13 mouse cellular contexts compared by ENCODE assay signal in genomic region chr1:62696312-62696982, GRCm38 (mm10). TPM values are rescaled to one million over a fixed set of nuclear protein-coding genes. Genes with fewer than 3 reads are reported as not detected.
DNase-seq lines count a peak whose midpoint lies in the region; ATAC-seq lines count a peak whose summit lies in the region.
"Had no signal": no experiment of that assay in that cellular context is flagged by ENCODE, and none has a peak within 500 bp of the region (broad histone marks: within the 10 kb centered on the region; RNA-seq: fewer than 3 reads in every experiment).

No protein-coding gene starts in this region.

- H3K4me3 ChIP-seq in heart, embryonic 11.5 days (ENCODE audit: low read depth, low read length) = no peak overlapping the region
- H3K4me3 ChIP-seq in lung, embryonic 15.5 days = no peak overlapping the region
- H3K4me3 ChIP-seq in hindbrain, embryonic 14.5 days (replicated peaks; ENCODE audit: low read length) = no peak overlapping the region
- H3K4me3 ChIP-seq in midbrain, embryonic 14.5 days (replicated peaks; ENCODE audit: low read depth, low read length) = no peak overlapping the region
- H3K4me3 ChIP-seq: erythroblast, embryonic 14.5 days; megakaryocyte, embryonic 14.5 days had no signal

- no peaks in the 10 kb centered on the region for H3K36me3 ChIP-seq in heart, embryonic 11.5 days (ENCODE audit: control insufficient read depth, insufficient read depth, low read length)
- no peaks in the 10 kb centered on the region for H3K36me3 ChIP-seq in lung, embryonic 15.5 days
- H3K36me3 ChIP-seq in hindbrain, embryonic 14.5 days (replicated peaks; ENCODE audit: control insufficient read depth, insufficient read depth) = no peaks in the 10 kb centered on the region
- no peaks in the 10 kb centered on the region for H3K36me3 ChIP-seq in midbrain, embryonic 14.5 days (ENCODE audit: control insufficient read depth, insufficient read depth, low read length)

- H3K9me3 ChIP-seq in heart, embryonic 11.5 days (replicated peaks; ENCODE audit: control insufficient read depth, low read length) = no peaks in the 10 kb centered on the region
- no peaks in the 10 kb centered on the region for H3K9me3 ChIP-seq in lung, embryonic 15.5 days
- H3K9me3 ChIP-seq in hindbrain, embryonic 14.5 days (ENCODE audit: control insufficient read depth, low read length) = no peaks in the 10 kb centered on the region
- no peaks in the 10 kb centered on the region for H3K9me3 ChIP-seq in midbrain, embryonic 14.5 days (ENCODE audit: control insufficient read depth, low read length)
- H3K9me3 ChIP-seq: megakaryocyte, embryonic 14.5 days had no signal

- ATAC-seq in heart, embryonic 11.5 days (replicated peaks; ENCODE audit: insufficient number of reproducible peaks, low FRiP score, low TSS enrichment) = no peak
- no peak for ATAC-seq in lung, embryonic 15.5 days (ENCODE audit: borderline replicate concordance, extremely low read depth, low FRiP score, low TSS enrichment)
- ATAC-seq in hindbrain, embryonic 14.5 days (ENCODE audit: low FRiP score) = peak; percentile 57; the same call in 1 of the 2 replicates
- ATAC-seq in midbrain, embryonic 14.5 days (ENCODE audit: low FRiP score, low TSS enrichment) = peak; percentile 37; the same call in 1 of the 2 replicates

- peaks cover 3% of the 10 kb centered on the region; the same call in 1 of the 2 replicates for H3K4me1 ChIP-seq in heart, embryonic 11.5 days (ENCODE audit: control insufficient read depth, insufficient read depth, low read length)
- H3K4me1 ChIP-seq in lung, embryonic 15.5 days = peaks cover 11% of the 10 kb centered on the region
- H3K4me1 ChIP-seq in hindbrain, embryonic 14.5 days (replicated peaks; ENCODE audit: control insufficient read depth, insufficient read depth, low read length) = no peaks in the 10 kb centered on the region; the same call in 1 of the 2 replicates
- peaks cover 7% of the 10 kb centered on the region; the same call in 1 of the 2 replicates for H3K4me1 ChIP-seq in midbrain, embryonic 14.5 days (ENCODE audit: control insufficient read depth, insufficient read depth, low read length)

- DNase-seq in heart, adult 18-20 months = no peak
- no peak for DNase-seq in lung, postnatal 4 days
- DNase-seq in hindbrain, embryonic 14.5 days (ENCODE audit: low spot score) = no peak
- DNase-seq in midbrain, embryonic 14.5 days = no peak
- DNase-seq in thymus, postnatal 0 days (ENCODE audit: low spot score) = no peak
- DNase-seq in frontal cortex, postnatal 10 days (ENCODE audit: low spot score in 2 of 2) = no peak
- DNase-seq: adrenal gland, adult 8-10 months; cerebellum, adult 18-20 months had no signal

- 49% methylated on average over 6 of the region's 6 CpGs for WGBS in heart, embryonic 11.5 days (ENCODE audit: insufficient replicate concordance)
- WGBS in lung, embryonic 15.5 days = 42% methylated on average over 6 of the region's 6 CpGs
- WGBS in hindbrain, embryonic 14.5 days = 66% methylated on average over 6 of the region's 6 CpGs
- 52% methylated on average over 6 of the region's 6 CpGs for WGBS in midbrain, embryonic 14.5 days

- H3K4me2 ChIP-seq in heart, embryonic 11.5 days = peak overlapping the region; percentile 6
- H3K4me2 ChIP-seq in lung, embryonic 15.5 days = peak overlapping the region; percentile 38
- peak overlapping the region; percentile 3; the same call in 1 of the 2 replicates for H3K4me2 ChIP-seq in hindbrain, embryonic 14.5 days (replicated peaks)
- H3K4me2 ChIP-seq in midbrain, embryonic 14.5 days (ENCODE audit: low read length) = 0 out of 2 replicates have a peak overlapping the region, but pooled peaks have one; percentile 19

- no peaks in the 10 kb centered on the region for H3K27me3 ChIP-seq in heart, embryonic 11.5 days (ENCODE audit: control insufficient read depth, insufficient read depth, low read length)
- H3K27me3 ChIP-seq in lung, embryonic 15.5 days = no peaks in the 10 kb centered on the region
- no peaks in the 10 kb centered on the region for H3K27me3 ChIP-seq in hindbrain, embryonic 14.5 days (ENCODE audit: control insufficient read depth, insufficient read depth, low read length)
- peaks cover 2% of the 10 kb centered on the region; the same call in 1 of the 2 replicates for H3K27me3 ChIP-seq in midbrain, embryonic 14.5 days (ENCODE audit: control insufficient read depth, insufficient read depth, low read length)

- no peak overlapping the region for H3K9ac ChIP-seq in heart, embryonic 11.5 days (ENCODE audit: low read depth, low read length)
- H3K9ac ChIP-seq in lung, embryonic 15.5 days = no peak overlapping the region
- H3K9ac ChIP-seq in hindbrain, embryonic 14.5 days = no peak overlapping the region
- H3K9ac ChIP-seq in midbrain, embryonic 14.5 days (replicated peaks; ENCODE audit: low read length) = no peak overlapping the region

- no peak overlapping the region for H3K27ac ChIP-seq in heart, embryonic 11.5 days (ENCODE audit: low read depth, low read length)
- H3K27ac ChIP-seq in lung, embryonic 15.5 days = no peak overlapping the region
- no peak overlapping the region for H3K27ac ChIP-seq in hindbrain, embryonic 14.5 days
- no peak overlapping the region for H3K27ac ChIP-seq in midbrain, embryonic 14.5 days (replicated peaks; ENCODE audit: low read depth, low read length)

RNA-seq across cellular contexts. Expression of gene Nrp2, which starts 6.6 kb away (rescaled TPM):
- 5.5 and 5.8 TPM in 2 replicates for polyA plus RNA-seq in heart, embryonic 11.5 days (2014; fragmentation: Nextera tagmentation; extraction: Ambion mirVana)
- 10 to 100 TPM; 20.2 to 30.1 TPM for total RNA-seq in heart, adult 18-20 months (2021)
- 11.5 and 12.4 TPM in 2 replicates for polyA plus RNA-seq in lung, embryonic 15.5 days (2015; fragmentation: Nextera tagmentation; extraction: Ambion mirVana)
- polyA plus RNA-seq in hindbrain, embryonic 14.5 days (2014; fragmentation: Nextera tagmentation; extraction: Ambion mirVana) = 34.1 and 34.5 TPM in 2 replicates
- polyA plus RNA-seq in midbrain, embryonic 14.5 days (2014; fragmentation: Nextera tagmentation; extraction: Ambion mirVana) = 17.6 and 19.5 TPM in 2 replicates
- 1.6 and 1.7 TPM in 2 replicates for polyA plus RNA-seq in thymus, postnatal 0 days (2015; fragmentation: Nextera tagmentation; extraction: Ambion mirVana)
- total RNA-seq: MEL had no signal

Comparison
In these comparisons a context has a peak if more than half of its experiments do, and no peak if none do; other contexts are left out.
1. ATAC-seq: peak in hindbrain, embryonic 14.5 days (single experiment) and midbrain, embryonic 14.5 days (single experiment); none in heart, embryonic 11.5 days (single experiment) and lung, embryonic 15.5 days (single experiment).
2. Peak in every context shown above with its lines, with median percentiles within 50 percentile points of each other: H3K4me2 ChIP-seq.